Mouse (Mus musculus) heart, postnatal 0 days (tissue): ENCODE results near the gene Aldh8a1.

ENCODE experiments used
- CTCF ChIP-seq: IDR thresholded peaks from 2 replicates; pipeline ENCODE4 v1.5.1; 2016; ENCODE audit warnings: antibody characterized with exemption, control low read depth, low read depth
- EP300 ChIP-seq: IDR thresholded peaks from 2 replicates; pipeline ENCODE4 v1.6.1; 2016; ENCODE audit warnings: antibody characterized with exemption, low read depth

GRCm38 (mm10) chr10:21357986-21358385 is 19.1 kb upstream of the Aldh8a1 start:
- no peak for TF ChIP-seq EP300
- TF ChIP-seq CTCF: no peak
